Mouse (Mus musculus): ENCODE measurements around the gene Nfil3.

DNA sequence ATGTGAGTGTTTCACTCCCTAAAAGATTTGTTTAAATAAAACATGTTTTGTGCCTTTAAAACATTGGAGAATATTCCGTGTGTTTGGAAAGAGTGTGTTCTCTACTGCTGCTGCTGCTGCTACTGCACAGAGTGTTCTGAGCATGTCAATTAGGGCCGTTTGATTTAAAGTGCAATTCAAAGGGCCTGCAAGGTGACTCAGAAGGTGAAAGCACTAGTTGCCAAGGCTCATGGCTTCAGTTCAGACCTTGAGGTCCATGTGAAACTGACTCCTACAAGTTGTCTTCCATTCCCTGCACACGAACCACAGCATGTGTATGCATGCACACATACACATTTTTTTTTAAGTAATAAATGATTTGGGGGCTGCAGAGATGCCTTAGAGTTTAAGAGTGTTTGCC lies 22.4 kb upstream of the Nfil3 start:
- TF ChIP-seq CTCF (IDR thresholded peaks at IDR 0.05) (no peak), POLR2A (IDR thresholded peaks at IDR 0.05; ENCODE audit: insufficient read depth, low read depth, low read length) (no peak), EP300 (IDR thresholded peaks at IDR 0.05; ENCODE audit: insufficient read depth, low read depth, low read length) (no peak)
